Mouse (Mus musculus): Measurements from ENCODE around the gene Ldlrad1. TPM values are rescaled to one million over a fixed set of nuclear protein-coding genes. Genes with fewer than 3 reads are reported as not detected.

The Ldlrad1 gene
- total and polyA plus RNA-seq, 3 experiments, result 0.15 TPM; not detected in 2

DNA sequence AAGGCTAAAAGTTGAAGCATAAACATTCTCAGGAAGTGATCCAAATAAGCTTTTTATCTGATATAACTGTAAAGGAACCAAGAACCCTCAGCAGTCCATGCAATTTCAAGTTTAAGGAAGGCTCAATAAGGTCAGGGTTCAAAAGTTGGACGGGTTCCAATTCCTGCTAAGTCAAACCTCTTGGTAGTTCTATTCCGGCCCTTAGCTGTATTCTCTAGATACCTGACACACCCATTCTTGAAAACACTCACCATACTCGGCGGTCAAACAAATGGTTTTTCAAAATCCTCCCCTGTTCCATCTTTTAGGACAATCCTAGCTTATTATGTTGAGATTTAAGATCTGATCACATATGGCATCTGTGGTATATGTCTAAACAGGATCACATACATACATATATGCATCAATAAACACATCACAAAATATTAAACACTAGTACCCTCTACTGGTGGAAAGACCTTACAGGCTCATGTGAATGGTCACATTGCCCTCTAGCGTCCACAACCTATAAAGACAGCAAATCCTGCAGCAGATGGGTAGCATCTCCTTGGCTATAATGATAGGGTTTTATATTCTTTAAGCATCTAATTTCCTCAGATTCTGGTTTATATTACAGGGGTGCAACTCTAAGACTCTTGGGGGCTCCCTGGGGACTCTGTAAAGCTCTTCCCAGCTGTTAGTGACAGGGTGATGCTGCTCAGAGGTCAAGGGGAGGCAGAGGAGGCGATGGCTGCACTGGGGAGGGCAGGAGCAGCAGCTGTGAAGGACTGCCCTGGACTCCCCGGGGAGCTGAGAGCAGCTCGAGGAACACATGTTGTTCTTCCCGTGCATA, 45.0 kb upstream of the Ldlrad1 start (continued):
- TF ChIP-seq RCOR1 (IDR thresholded peaks at IDR 0.05; ENCODE audit: low read depth, low read length) (no peak), MAFK (IDR thresholded peaks at IDR 0.05; ENCODE audit: borderline replicate concordance, low read depth, low read length) (no peak), MEF2A (IDR thresholded peaks at IDR 0.05; ENCODE audit: extremely low read depth, insufficient replicate concordance, low read depth, low read length, poor library complexity, severe bottlenecking) (no peak), NELFE (IDR thresholded peaks at IDR 0.05; ENCODE audit: low read depth, low read length) (no peak), MYC (IDR thresholded peaks at IDR 0.05; ENCODE audit: low read depth, low read length) (peak; percentile 55; the same call in 1 of the 2 replicates), NRF1 (IDR thresholded peaks at IDR 0.05; ENCODE audit: insufficient read depth, low read depth, low read length, poor library complexity, severe bottlenecking) (no peak), POLR2AphosphoS5 (IDR thresholded peaks at IDR 0.05; ENCODE audit: borderline replicate concordance, low read depth, low read length) (no peak), MAZ (IDR thresholded peaks at IDR 0.05; ENCODE audit: low read depth, low read length) (peak; percentile 72), MYB (IDR thresholded peaks at IDR 0.05; ENCODE audit: low read depth, low read length) (no peak)

DNA sequence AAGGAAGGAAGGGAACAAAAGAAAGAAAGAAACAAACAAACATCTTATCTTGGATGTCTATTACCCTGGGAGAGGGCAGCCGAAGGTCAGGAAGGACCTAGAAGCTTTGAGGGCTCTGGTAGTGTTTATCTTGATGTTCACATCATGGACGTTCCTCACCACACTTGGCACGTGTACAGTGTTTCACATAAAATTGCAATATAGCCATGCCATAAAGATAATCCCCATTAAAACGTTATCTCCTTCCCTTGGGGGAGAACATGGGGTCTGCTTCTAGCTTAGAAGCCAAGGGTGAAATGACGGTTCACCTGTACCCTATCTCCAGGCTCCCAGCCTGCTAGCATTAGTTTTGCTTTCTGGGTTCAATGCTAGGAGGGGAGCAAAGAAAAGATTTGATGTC, 42.3 kb upstream of the Ldlrad1 start:
- Histone ChIP-seq H3K4me1 (ENCODE audit: control insufficient read depth in 1 of 2, insufficient read depth in 2 of 2, low read length in 2 of 2) (peaks cover 0 to 3% of the 10 kb centered on the region in 2 experiments; a peak in 1 of 4 replicates), H3K27me3 (ENCODE audit: control insufficient read depth in 1 of 2, insufficient read depth in 2 of 2, low read length in 2 of 2) (no peaks in the 10 kb centered on the region), H3K4me3 (ENCODE audit: control insufficient read depth in 1 of 2, insufficient read depth in 1 of 2, low read depth in 2 of 2, low read length in 2 of 2) (no peak overlapping the region), H3K36me3 (ENCODE audit: control insufficient read depth in 1 of 2, insufficient read depth in 2 of 2, low read length in 2 of 2) (peaks cover 0 to 2% of the 10 kb centered on the region in 2 experiments; a peak in 2 of 4 replicates), H3K79me2 (ENCODE audit: control insufficient read depth, insufficient read depth, low read length, poor library complexity) (no peaks in the 10 kb centered on the region), H3K9me3 (replicated peaks; ENCODE audit: insufficient read depth, low read length) (no peaks in the 10 kb centered on the region), H3K27ac (ENCODE audit: control insufficient read depth, low read depth, low read length) (no peak overlapping the region), H3K9ac (ENCODE audit: control insufficient read depth, low read depth, low read length, poor library complexity, severe bottlenecking) (no peak overlapping the region)
- DNase-seq (ENCODE audit: low read depth, low spot score), result peak; percentile 49
- peak; percentile 66 for TF ChIP-seq TCF12 (IDR thresholded peaks at IDR 0.05; ENCODE audit: low read depth, low read length)
- TF ChIP-seq GATA1 (IDR thresholded peaks at IDR 0.05; ENCODE audit: low read depth, low read length), result peak; percentile 66
- no peak for TF ChIP-seq POLR2AphosphoS5 (IDR thresholded peaks at IDR 0.05; ENCODE audit: borderline replicate concordance, low read depth, low read length)
- TF ChIP-seq NELFE (IDR thresholded peaks at IDR 0.05; ENCODE audit: low read depth, low read length), result no peak
- TF ChIP-seq RCOR1 (IDR thresholded peaks at IDR 0.05; ENCODE audit: low read depth, low read length), result peak; percentile 39; the same call in 1 of the 2 replicates
- no peak for TF ChIP-seq HCFC1 (IDR thresholded peaks at IDR 0.05; ENCODE audit: low read depth, low read length)
- TF ChIP-seq MXI1 (IDR thresholded peaks at IDR 0.05; ENCODE audit: low read depth, low read length), result peak; percentile 69; the same call in 1 of the 2 replicates
- no peak for TF ChIP-seq NRF1 (IDR thresholded peaks at IDR 0.05; ENCODE audit: insufficient read depth, low read depth, low read length, poor library complexity, severe bottlenecking)
- peak; percentile 65 to 69; a peak in 3 of 4 replicates for TF ChIP-seq EP300 (IDR thresholded peaks at IDR 0.05; ENCODE audit: low read depth in 1 of 2, low read length in 2 of 2)
- no peak for TF ChIP-seq TAL1 (IDR thresholded peaks at IDR 0.05; ENCODE audit: low read length)
- TF ChIP-seq SIN3A (IDR thresholded peaks at IDR 0.05; ENCODE audit: low read length), result peak; percentile 66
- TF ChIP-seq BHLHE40 (IDR thresholded peaks at IDR 0.05; ENCODE audit: borderline replicate concordance, low read depth, low read length), result peak; percentile 92
- no peak for TF ChIP-seq GABPA (IDR thresholded peaks at IDR 0.05; ENCODE audit: low read depth, low read length)
- TF ChIP-seq USF2 (IDR thresholded peaks at IDR 0.05; ENCODE audit: borderline replicate concordance in 1 of 2, insufficient read depth in 1 of 2, low read depth in 1 of 2, low read length in 2 of 2), result no peak
- no peak for TF ChIP-seq ZNF384 (IDR thresholded peaks at IDR 0.05; ENCODE audit: low read depth, low read length)
- no peak for TF ChIP-seq MAZ (IDR thresholded peaks at IDR 0.05; ENCODE audit: low read depth, low read length)
- TF ChIP-seq MAX (IDR thresholded peaks at IDR 0.05; ENCODE audit: low read length), result peak; percentile 56; the same call in 1 of the 2 replicates
- peak; percentile 70 for TF ChIP-seq ETS1 (IDR thresholded peaks at IDR 0.05; ENCODE audit: low read depth, low read length)
- peak; percentile 53; the same call in 1 of the 2 replicates for TF ChIP-seq USF1 (IDR thresholded peaks at IDR 0.05; ENCODE audit: low read depth, low read length)
- peak; percentile 41; the same call in 1 of the 2 replicates for TF ChIP-seq MYC (IDR thresholded peaks at IDR 0.05; ENCODE audit: low read depth, low read length)
